Mouse (Mus musculus) spleen, adult 2 months (tissue): ENCODE measurements around the gene Arnt2. TPM values are rescaled to one million over a fixed set of nuclear protein-coding genes. Genes with fewer than 3 reads are reported as not detected.

ENCODE experiments used
- DNase-seq, 2 experiments: peaks; one replicate each; pipeline versions ENCODE4 v3.0.0 to v3.0.0-alpha.2; 2012 to 2021; ENCODE audit warnings: low spot score in 2 of 2, low read depth in 1 of 2
- H3K27ac ChIP-seq: fragments of 200-500 bp; 2 replicates; pipeline ENCODE4 v1.5.1; 2012; ENCODE audit warnings: low read length, inconsistent platforms; ENCODE audit not compliant: insufficient read depth
- H3K27me3 ChIP-seq: fragments of 200-500 bp; 2 replicates; pipeline ENCODE4 v1.6.1; 2012; ENCODE audit warnings: mild to moderate bottlenecking, moderate library complexity, low read length, inconsistent platforms; ENCODE audit not compliant: control insufficient read depth, insufficient read depth
- H3K36me3 ChIP-seq: fragments of 200-500 bp; 2 replicates; pipeline ENCODE4 v1.6.1; 2012; ENCODE audit warnings: mild to moderate bottlenecking, low read length, inconsistent platforms; ENCODE audit not compliant: control insufficient read depth, insufficient read depth
- H3K4me1 ChIP-seq: fragments of 200-500 bp; 2 replicates; pipeline ENCODE4 v1.6.1; 2011; ENCODE audit warnings: inconsistent platforms; ENCODE audit not compliant: control insufficient read depth, insufficient read depth, insufficient read length
- H3K4me3 ChIP-seq: fragments of 200-500 bp; 2 replicates; pipeline ENCODE4 v1.5.1; 2011; ENCODE audit warnings: mild to moderate bottlenecking, inconsistent platforms; ENCODE audit not compliant: insufficient read depth, insufficient read length; ENCODE audit errors: extremely low read depth
- CTCF ChIP-seq: fragments of 200-500 bp; IDR thresholded peaks from 2 replicates; pipeline ENCODE4 v1.5.1; 2011; ENCODE audit warnings: mild to moderate bottlenecking, inconsistent platforms; ENCODE audit not compliant: insufficient read depth, insufficient read length, insufficient replicate concordance; ENCODE audit errors: extremely low read depth
- POLR2A ChIP-seq: fragments of 200-500 bp; IDR thresholded peaks from 2 replicates; pipeline ENCODE4 v1.6.1; 2011; ENCODE audit warnings: low read depth, low read length, inconsistent platforms
- WGBS: fragments of 180-500 bp; shearing (Covaris S2); methylation state at CpG from one replicate; pipeline ENCODE4 v1.1.7; 2018; 5-methylcytosine and 5-hydroxymethylcytosine counted together
- polyA plus RNA-seq: library from polyadenylated mRNA; depleted of rRNA; stranded (reverse); fragments of >200 nt; gene quantifications from 2 replicates; pipeline ENCODE4 v1.2.3, GENCODE M21; 2012

Gene Arnt2
- polyA plus RNA-seq, 1 experiment = 2.0 TPM

DNA sequence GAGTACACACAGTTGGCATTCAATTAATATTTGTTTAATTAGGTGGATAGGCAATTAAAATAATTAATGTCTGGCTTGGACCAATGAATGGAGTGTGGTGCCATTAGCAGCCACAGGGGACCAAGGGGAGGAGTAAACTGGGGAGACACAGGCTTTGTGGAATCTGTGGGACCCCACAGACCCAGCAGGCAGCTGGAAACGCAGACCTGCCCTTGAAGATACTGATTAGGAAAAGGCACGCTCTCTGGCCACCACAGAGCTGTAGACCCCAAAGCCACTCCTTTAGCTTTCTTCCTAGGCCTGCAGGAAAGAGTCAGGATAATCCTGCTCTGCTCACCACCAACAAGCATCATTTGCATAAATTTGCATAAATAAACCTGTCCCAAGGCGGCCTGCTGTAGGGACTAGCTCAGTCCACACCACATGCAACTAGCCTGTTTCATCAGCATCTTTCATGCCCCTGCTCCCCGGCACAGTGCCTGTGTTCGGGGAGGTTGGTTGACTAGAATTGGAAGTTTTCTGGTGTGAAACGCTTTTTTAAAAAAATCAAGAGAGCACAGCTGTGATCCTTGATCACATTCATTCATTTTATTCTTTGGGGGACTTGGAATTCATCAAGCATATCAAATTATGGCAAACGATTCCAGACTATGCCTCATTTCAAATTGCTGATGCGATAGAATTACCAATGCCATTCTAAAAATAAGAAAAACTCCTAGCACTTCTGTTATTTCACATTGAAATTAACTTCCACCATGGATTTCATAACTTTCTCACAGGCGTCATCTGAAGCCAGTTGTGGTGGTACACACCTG, 8.1 kb downstream of the Arnt2 start:
- no peaks in the 10 kb centered on the region for H3K4me1 ChIP-seq
- no peaks in the 10 kb centered on the region for H3K27me3 ChIP-seq
- no peak for DNase-seq
- H3K4me3 ChIP-seq = no peak overlapping the region
- H3K27ac ChIP-seq = no peak overlapping the region
- TF ChIP-seq CTCF (no peak), POLR2A (no peak)
- H3K36me3 ChIP-seq = no peaks in the 10 kb centered on the region
- 76% methylated on average over 9 of the region's 9 CpGs for WGBS

DNA sequence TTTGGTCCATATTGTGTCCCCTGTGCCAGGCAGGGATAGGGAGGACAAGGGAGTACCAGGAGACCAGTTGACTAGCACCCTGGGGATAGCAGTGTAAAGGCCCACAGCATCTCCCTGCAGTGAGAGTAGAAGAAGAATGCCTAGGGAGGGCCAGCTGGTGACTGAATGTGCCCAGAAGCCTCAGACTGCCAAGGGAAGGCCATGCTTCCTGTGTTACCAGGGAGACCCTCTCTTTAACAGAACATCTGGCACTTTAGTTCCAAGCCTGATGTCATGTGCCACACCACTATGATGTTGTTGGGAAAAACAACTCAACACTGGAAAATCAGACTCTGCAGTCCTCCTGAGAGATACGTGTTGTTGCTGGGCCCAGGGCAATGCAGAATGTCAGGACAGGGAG, 12.7 kb downstream of the Arnt2 start:
- H3K27ac ChIP-seq = no peak overlapping the region
- 69% methylated on average over 1 of the region's 1 CpGs for WGBS
- no peak for DNase-seq
- no peaks in the 10 kb centered on the region for H3K4me1 ChIP-seq
- no peaks in the 10 kb centered on the region for H3K36me3 ChIP-seq
- no peak for TF ChIP-seq POLR2A
- TF ChIP-seq CTCF = no peak
- H3K27me3 ChIP-seq = no peaks in the 10 kb centered on the region
- no peak overlapping the region for H3K4me3 ChIP-seq

DNA sequence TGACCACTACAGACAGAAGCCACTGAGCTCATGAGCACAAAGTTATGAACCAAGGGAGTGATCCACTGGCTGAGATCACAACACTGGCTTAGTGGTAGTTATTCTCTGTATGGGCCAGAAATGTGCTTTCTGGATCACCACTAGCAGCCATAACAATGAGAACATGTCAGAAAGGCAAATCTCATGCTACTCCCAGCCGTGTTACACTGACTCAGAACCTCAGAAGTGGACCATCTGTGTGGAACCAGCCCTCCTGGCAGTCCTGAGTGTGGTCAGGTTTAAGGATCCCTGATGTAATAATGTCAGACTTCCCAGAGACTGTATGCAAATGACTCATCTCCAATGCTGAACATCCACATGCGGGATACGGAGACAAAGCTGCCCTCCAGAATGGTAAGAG, 13.4 kb downstream of the Arnt2 start:
- no peaks in the 10 kb centered on the region for H3K36me3 ChIP-seq
- TF ChIP-seq CTCF (no peak), POLR2A (no peak)
- WGBS = 87% methylated on average over 3 of the region's 3 CpGs

DNA sequence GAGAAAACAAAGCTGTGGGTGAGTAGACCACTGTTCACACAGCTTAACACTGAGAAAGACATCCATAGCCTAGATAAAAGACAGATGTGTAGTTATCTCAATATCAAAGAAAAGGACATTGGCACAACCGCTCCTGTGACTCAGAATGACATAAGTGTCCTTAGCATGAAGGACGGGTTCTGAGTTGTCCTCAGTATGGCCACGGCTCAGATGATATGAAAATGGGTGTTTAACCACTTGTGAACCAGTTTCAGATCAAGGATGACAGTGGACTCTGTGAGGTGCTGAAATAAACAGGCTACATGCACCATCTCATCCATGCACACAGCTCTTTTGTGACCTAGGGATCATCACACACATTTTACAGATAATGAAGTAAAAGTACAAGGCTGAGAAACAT, 22.1 kb downstream of the Arnt2 start:
- no peaks in the 10 kb centered on the region for H3K27me3 ChIP-seq
- DNase-seq = no peak
- H3K4me3 ChIP-seq = no peak overlapping the region
- no peak for TF ChIP-seq POLR2A
- no peak for TF ChIP-seq CTCF
- no peaks in the 10 kb centered on the region for H3K4me1 ChIP-seq
- H3K27ac ChIP-seq = no peak overlapping the region
- WGBS = 72% methylated on average over 3 of the region's 3 CpGs
- H3K36me3 ChIP-seq = no peaks in the 10 kb centered on the region

More for the DNA sequence above, 13.4 kb downstream of the Arnt2 start:
- Histone ChIP-seq H3K27me3 (no peaks in the 10 kb centered on the region), H3K27ac (no peak overlapping the region), H3K4me3 (no peak overlapping the region), H3K4me1 (no peaks in the 10 kb centered on the region)
- DNase-seq = no peak

DNA sequence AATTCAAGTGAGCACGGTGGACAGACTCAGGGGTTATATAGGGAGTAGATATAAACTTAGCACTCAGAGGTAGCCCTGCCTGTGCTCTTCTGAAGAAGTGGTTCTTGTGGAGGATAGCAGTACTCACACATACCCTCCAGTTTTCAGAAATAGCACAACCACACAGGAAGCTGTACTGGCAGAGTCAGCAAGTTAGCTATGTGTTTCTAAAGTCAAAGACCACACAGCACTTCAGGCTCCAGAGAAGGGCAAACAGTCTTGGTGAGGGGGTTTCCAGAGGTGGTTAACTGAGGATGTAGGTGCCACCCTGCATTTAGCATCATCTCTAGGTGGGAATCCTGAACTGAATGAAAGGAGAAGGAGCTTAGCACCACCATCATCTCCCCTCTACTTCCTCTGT, 23.5 kb downstream of the Arnt2 start:
- Histone ChIP-seq H3K4me3 (no peak overlapping the region), H3K4me1 (no peaks in the 10 kb centered on the region), H3K27me3 (no peaks in the 10 kb centered on the region), H3K27ac (no peak overlapping the region), H3K36me3 (no peaks in the 10 kb centered on the region)
- no peak for TF ChIP-seq POLR2A
- TF ChIP-seq CTCF = no peak
- DNase-seq = no peak
- 14% methylated on average over 1 of the region's 1 CpGs for WGBS

DNA sequence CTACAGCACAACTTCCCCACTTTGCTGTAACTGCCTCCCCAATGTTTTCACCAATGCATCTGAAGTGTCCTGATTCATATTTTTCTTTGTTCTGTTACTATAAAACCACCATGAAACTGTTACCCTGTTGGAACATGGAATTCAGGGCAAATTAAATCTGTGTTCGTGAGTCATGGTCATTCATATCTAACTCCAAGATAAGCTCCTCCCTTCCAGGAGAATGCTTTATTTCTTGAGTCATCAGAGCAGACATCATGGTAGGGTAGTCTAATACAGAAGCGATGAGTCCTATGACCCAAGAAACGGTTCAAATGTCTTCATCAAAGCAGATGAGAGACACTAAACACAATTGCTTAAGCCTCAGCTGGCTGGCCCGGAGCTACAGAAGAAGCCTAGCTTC, 25.2 kb downstream of the Arnt2 start:
- no peak for DNase-seq
- H3K27me3 ChIP-seq = no peaks in the 10 kb centered on the region
- no peaks in the 10 kb centered on the region for H3K4me1 ChIP-seq
- TF ChIP-seq POLR2A (no peak), CTCF (no peak)
- no peaks in the 10 kb centered on the region for H3K36me3 ChIP-seq
- H3K4me3 ChIP-seq = no peak overlapping the region
- H3K27ac ChIP-seq = no peak overlapping the region
- WGBS = 86% methylated on average over 4 of the region's 4 CpGs

DNA sequence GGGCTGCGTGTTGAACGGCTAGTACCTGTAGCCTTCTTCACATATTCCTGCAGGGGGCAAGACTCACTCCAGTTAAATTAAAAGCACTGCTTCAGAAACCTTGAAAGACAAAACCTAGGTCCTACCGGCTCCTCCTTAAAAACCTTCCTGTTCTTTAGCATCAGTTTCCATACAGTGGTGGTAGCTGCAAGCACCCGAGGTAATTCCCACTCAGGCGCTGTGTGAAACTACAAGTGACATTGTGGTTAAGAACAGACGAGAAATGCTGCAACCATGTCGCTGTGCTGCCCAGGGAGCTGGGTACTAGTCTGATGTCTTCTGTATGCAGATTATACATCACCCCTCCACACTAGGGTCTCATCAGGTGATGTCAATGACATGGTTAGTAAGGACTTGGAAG, 25.9 kb downstream of the Arnt2 start:
- H3K36me3 ChIP-seq = no peaks in the 10 kb centered on the region
- H3K27ac ChIP-seq = no peak overlapping the region
- TF ChIP-seq POLR2A = no peak
- TF ChIP-seq CTCF = no peak
- DNase-seq = no peak
- no peaks in the 10 kb centered on the region for H3K27me3 ChIP-seq
- WGBS = 74% methylated on average over 7 of the region's 7 CpGs
- H3K4me3 ChIP-seq = no peak overlapping the region
- H3K4me1 ChIP-seq = no peaks in the 10 kb centered on the region
